Mouse (Mus musculus) gastrocnemius, postnatal 25 days (tissue): ENCODE results near the gene G6pc2. TPM values are rescaled to one million over a fixed set of nuclear protein-coding genes. Genes with fewer than 3 reads are reported as not detected.

Source experiments
- DNase-seq: peaks from one replicate; pipeline ENCODE4 v3.0.0; 2022
- long read RNA-seq, 2 experiments: library from polyadenylated mRNA; stranded (forward); transcript quantifications; one replicate each; pipeline ENCODE4 v2.0.0; 2021
- total RNA-seq, 2 experiments: library from RNA; stranded (reverse); gene quantifications; 1 replicate in 1 of 2; 2 replicates in 1 of 2; pipeline ENCODE4 v1.2.3; 2021

G6pc2 gene
- total RNA-seq, result not detected
- long read RNA-seq, experiment 1, result 0 reads
- long read RNA-seq, experiment 2, result 0 reads

GRCm38 (mm10) chr2:69210773-69211172 is at the start of gene G6pc2:
Gene G6pc2, plus strand, starts transcription at chr2:69211073.
- DNase-seq, result no peak

DNA sequence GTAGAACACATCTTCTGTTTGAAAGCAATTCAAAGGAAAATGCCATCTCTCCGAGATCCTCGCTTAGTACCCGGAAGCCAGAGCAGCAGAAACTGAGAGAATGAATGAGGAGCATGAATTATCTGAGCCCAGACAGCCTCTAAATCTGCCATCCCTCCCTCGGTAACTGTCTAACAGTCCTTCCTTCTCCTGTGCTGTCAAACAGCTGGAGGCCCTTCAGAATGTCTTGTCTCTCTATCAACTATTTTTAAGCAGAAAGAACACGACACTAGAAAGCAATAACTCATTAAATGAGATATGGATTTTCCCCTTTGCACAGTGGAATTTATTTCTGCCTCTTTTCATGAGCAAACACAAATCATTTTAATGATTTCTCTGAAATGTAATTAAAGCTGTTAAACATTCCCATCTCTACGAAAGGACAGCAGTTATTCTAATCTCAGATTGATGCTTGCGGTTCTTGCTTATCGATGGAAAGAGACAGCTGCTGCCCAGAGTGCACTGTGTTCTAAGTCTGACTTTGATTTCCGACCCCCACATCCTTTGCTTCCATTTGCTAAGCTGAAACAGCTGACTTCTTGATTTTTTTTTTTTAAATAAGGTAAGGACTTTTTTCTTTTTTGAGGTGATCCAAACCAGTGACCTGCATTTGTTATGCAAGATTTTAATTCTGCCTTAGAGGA is 40.3 kb upstream of the G6pc2 start:
- no peak for DNase-seq

DNA sequence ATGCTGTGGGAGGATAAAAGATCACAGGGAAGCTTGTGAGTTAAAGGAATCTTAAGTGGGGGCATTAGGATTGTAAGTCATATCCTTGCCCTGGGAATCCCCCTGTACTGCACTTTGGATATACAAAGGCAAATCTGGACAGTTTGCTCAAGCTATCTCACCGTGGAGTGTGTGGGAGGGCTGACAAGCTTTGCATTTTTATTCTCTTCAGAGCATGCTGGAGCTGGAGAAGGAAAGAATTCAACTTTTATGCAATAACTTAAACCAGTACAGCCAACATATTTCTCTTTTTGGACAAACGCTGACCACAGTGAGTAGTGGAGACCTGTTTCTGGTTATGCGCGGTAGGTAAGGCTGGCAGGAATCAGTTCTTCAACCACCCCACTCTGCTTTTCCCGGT is 35.6 kb upstream of the G6pc2 start:
- DNase-seq, result no peak

- no peak for DNase-seq
Measured at GRCm38 (mm10) chr2:69179721-69180120, 31.2 kb upstream of the G6pc2 start.

- no peak for DNase-seq
Measured at GRCm38 (mm10) chr2:69187990-69188389, 22.9 kb upstream of the G6pc2 start.

GRCm38 (mm10) chr2:69188732-69189131 is 22.1 kb upstream of the G6pc2 start:
- no peak for DNase-seq

DNA sequence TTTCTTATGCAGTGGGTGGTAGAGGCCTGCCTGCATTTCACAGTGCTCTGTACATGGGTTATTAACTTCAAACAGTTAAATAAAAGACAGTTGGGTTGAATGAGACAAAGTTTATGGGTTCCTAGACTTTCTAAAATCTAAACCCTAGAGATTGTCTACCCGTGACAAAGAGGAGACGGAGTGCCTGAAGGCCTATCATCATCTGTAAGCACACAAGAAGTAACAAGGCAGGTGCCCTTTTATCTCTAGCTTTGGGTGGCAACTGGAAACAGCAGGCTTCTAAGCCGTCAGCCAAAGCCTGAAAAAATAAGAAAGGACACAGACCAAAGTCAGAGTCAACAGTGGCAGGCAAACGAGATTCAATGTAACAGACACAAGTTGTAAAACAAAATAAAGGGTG is 21.7 kb upstream of the G6pc2 start:
- no peak for DNase-seq

DNA sequence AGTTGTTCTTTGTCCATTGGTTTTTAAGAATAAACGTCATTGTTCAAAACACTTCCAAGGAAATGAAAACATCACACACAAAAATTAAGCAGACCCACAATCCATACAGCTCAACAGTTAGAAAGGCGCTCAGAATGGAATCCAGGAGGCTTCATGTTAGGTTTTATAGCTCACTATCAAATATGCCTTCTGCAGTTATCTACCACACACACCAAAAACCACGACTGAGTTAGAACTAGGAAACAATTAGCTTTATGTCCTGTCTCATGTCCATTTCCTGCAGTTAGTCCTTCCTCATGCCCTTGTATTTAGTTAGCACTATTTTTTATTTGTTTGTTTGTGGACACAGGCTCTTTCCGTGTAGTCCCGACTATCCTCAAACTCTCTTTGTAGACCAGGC is 19.8 kb upstream of the G6pc2 start:
- DNase-seq, result no peak

- no peak for DNase-seq
Measured at GRCm38 (mm10) chr2:69193555-69193954, 17.3 kb upstream of the G6pc2 start.

DNA sequence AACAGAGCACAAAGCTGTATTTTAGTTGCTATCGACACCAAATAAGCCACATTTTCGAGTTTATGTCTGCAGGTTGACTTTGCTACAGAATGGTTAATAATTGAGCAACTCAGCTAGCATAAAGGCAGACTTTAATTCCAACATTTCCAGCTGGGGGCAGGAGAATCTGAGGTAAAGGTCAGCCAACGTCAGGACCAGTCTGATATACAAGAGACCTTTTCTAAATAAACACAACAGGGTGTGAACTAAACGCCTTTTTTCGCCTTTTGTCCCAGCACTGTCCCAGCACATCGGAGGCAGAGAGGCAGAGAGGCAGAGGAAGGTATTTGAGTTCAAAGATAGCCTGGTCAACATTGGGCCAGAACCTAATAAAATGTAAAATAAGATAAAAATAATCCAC is 5.7 kb upstream of the G6pc2 start:
- no peak for DNase-seq

DNA sequence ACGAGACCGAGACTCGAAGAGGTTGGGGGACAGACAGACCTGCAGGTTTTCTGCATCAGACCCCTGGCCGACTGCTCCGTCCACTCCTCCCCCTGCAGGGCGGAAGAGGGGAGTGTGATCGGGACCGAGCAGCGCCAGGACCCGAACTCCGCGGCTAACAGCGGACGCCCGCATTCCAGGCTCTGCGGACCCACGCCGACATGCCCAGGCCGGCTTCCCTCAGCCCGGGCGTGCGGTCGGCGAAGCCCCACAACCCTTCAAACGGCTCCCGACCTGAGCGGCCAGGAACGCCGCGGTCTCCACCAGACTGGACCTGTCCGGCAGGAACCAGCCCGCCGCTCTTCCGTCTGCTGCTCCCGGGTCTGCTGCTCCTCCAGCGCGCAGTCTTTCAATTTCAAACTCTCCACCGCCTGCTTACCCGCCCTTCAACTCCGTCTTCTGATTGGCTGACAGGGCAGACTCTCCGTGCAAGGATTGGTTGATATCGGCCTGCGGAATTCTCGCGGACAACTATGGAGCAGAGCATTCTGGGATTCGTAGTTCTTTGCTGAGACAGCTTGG is 5.0 kb upstream of the G6pc2 start, which contains the start of gene Spc25:
Gene Spc25, minus strand, starts transcription at position 404 of the 561 bp plus-strand sequence.
- DNase-seq, result peak; percentile 91

DNA sequence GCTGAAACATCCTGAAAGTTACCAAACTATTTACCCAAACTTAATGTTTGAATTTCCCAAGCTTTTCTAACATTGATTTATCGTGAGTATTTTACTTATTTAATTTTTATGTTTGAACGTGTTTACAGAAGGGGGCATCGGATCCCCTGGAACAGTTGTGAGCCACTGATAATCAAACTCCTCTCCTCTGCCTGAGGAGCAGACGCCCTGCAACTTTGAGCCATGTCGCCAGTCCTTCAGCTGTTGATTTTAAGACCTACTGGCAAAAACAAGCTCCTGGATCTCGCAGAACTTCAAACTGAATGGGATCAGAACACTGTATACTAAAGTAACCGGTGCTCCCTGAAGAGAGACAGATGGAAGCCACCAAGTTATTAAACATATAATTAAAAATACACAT is 4.3 kb upstream of the G6pc2 start:
- no peak for DNase-seq

DNA sequence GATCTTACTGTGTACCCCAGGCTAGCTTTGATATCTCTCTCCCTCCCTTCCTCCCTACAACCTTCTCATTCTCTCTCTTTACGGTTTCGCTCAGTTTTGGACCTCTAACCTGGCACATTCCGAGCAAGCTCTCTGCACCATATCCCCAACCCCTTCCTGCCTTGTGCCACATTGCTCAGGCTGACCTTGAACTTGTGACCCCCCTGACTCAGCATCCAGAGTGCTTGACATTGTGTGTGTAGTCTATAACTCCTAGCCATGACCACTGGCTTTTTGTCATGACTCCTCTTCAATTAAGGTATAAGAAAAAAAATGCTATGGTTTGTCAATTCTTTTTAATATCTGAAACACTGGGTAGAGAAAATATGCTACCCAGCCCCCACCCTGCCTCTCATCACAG is 1.2 kb upstream of the G6pc2 start:
- DNase-seq, result no peak

DNA sequence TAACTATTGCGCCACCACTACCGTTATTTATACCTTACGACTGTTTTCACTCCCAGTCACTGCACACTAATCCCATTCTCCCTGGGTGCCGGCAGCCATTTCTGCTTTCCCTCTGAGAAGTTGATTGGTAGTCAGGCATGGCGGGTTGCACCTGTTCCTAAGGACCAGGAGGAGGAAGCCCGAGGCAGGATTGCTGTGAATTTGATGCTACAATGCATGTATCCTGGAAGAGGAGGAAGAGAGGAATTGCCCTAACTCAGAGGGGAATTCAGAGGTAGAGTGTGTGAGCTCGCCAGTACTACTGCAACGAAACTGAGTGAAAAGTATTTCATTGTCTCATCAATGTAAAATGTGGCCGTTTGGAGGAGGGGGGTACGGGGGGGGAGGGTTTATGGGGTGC is 1.8 kb downstream of the G6pc2 start:
- no peak for DNase-seq

DNA sequence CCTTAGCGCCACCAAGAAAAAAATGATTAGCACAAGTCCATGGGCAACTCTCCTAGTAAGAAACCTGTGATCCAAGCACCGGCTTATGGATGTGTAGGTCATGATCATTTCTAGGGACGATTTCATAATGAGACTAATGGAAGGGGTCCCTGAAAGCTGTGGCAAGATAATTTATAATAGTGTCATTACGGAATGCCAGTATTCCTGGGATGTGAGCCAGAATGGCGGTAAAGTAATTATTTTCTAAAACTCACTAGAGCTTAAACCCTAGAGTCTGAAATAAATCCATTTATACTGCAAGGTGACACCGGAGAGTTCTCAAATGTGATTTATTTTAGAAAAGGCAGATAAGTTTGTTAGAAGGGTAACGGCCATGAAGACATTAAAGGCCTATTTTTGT is 4.4 kb downstream of the G6pc2 start:
- DNase-seq, result no peak

DNA sequence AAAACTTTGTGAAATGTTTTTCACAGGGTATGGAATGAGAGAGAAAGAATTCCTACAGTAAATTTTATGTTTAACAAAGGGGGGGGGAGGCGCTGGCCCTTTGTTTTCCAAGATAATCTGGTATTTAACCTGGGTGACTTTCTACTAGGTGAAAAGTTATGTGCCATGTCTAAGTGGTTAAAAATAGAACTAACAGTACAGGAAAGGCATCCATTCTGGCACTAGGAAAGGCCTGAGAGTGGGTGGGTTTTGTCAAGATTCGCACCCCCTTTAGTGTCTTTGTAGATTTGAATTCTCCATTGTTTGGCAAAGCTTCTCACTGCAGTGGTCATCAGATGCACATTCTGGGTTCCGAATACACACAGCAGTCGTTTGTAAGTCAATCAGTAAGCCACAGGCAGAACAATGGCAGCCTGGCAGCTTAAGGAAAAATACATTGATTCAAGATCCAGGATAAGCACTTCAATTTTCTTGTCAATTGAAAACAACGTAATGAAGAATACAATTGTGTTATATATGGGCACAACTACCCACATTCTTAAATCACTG is 11.1 kb downstream of the G6pc2 start:
- DNase-seq, result no peak

DNA sequence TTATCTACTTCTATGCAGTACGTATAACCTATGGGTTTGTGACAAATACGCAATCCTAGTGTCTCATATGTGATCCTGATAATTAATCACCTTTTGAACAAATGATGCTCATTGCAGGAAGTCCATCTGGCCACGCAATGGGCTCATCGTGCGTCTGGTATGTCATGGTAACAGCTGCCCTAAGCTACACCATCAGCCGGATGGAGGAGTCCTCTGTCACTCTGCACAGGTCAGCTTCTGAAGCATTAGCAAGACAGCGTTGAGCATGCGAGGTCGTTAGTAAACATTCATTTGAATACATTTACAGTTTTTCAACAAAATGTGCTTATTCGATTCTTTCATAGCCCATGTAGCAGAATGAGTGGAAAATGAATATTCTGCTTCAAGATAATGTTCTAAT is 11.9 kb downstream of the G6pc2 start:
- DNase-seq, result no peak

DNA sequence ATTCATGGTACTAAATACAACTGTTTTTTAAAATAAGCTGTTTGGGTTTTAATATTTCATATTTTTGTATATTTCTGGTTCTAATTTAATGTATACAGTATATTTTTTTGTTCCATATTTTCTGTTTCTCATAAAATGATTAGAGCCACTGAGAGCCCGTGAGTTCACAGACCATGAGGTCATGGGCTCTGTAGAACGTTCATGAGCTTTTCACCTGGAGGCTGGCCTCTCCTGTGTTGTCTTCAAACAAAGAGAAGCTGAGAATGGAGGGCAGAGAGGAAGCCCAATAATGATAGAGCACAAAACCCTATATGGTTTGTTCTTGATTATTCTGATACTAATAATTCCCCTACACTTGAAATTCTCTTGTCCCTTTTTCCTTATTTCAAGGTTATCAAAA is 13.9 kb downstream of the G6pc2 start:
- no peak for DNase-seq

GRCm38 (mm10) chr2:69226876-69227275 is 16.0 kb downstream of the G6pc2 start:
- no peak for DNase-seq

- no peak for DNase-seq
Measured at GRCm38 (mm10) chr2:69228635-69229034, 17.8 kb downstream of the G6pc2 start.

- DNase-seq, result no peak
Measured at GRCm38 (mm10) chr2:69230137-69230536, 19.3 kb downstream of the G6pc2 start.

- DNase-seq, result no peak
Measured at GRCm38 (mm10) chr2:69232101-69232500, 21.2 kb downstream of the G6pc2 start.

GRCm38 (mm10) chr2:69234976-69235678 is 24.3 kb downstream of the G6pc2 start:
- no peak for DNase-seq
